Mouse (Mus musculus): ENCODE measurements at regions not wholly inside any gene's neighbourhood (a gene's known extent, or its start where the extent isn't known, plus 50 kb on each side); places are given as distances from the start of the nearest gene placed in this dataset.

- TF ChIP-seq CTCF (IDR thresholded peaks at IDR 0.05; ENCODE audit: low read depth) (no peak), EP300 (IDR thresholded peaks at IDR 0.05; ENCODE audit: low read depth) (no peak)
Observed at GRCm38 (mm10) chr6:147944940-147945676, 102.0 kb upstream of the Far2 start.

All from liver, embryonic 14.5 days (tissue).